Mouse (Mus musculus) erythroblast, adult 5-6 weeks (primary cell): ENCODE results near the gene Ascl3. TPM values are rescaled to one million over a fixed set of nuclear protein-coding genes. Genes with fewer than 3 reads are reported as not detected.

Source experiments
- ATAC-seq: replicated peaks from 2 replicates; pipeline ENCODE4 v1.8.0; 2016; ENCODE audit warnings: moderate number of reproducible peaks, mild to moderate bottlenecking, moderate TSS enrichment, inconsistent platforms; ENCODE audit not compliant: poor library complexity, low FRiP score, severe bottlenecking
- total RNA-seq, 2 experiments: library from RNA; stranded (forward) in 1 of 2; stranded (reverse) in 1 of 2; fragments of 150-400 nt in 1 of 2; fragments of 200-764, 138-1000 nt in 1 of 2; gene quantifications; 2 replicates each; pipeline versions ENCODE4 v1.2.3 to v1.2.4; 2015 to 2017; ENCODE audit warnings: low replicate concordance in 2 of 2

The Ascl3 gene
- total RNA-seq (2015; ENCODE audit: low replicate concordance) (not detected in 2 replicates), total RNA-seq (2017; ENCODE audit: low replicate concordance) (not detected in 2 replicates)

- ATAC-seq: no peak
Measured at GRCm38 (mm10) chr7:109731626-109732025, at the start of gene Ascl3. Gene Ascl3, minus strand, starts transcription at chr7:109731726.

DNA sequence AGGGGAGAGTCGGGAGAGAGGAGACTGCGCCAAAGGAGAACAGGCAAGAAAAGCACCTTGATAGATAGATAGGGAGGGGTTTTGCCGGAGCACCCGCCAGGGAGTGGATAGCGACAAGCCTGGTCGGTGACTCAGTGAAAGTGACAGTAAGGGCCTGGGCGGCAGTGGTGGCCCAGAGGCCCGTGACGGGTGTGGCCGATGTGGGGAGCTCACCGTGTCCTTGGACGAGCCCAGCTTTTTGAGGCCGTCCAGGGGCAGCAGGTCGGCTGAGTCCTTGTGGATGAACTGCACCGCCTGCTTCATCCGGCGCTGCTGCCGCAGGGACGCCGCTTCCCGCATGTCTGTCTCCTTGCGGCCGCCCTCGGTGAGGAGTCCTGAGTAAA, 49.6 kb upstream of the Ascl3 start:
- peak; percentile 91 for ATAC-seq

- no peak for ATAC-seq
Measured at GRCm38 (mm10) chr7:109772251-109772650, 40.7 kb upstream of the Ascl3 start.

GRCm38 (mm10) chr7:109768699-109769383, 37.3 kb upstream of the Ascl3 start:
- ATAC-seq: no peak

DNA sequence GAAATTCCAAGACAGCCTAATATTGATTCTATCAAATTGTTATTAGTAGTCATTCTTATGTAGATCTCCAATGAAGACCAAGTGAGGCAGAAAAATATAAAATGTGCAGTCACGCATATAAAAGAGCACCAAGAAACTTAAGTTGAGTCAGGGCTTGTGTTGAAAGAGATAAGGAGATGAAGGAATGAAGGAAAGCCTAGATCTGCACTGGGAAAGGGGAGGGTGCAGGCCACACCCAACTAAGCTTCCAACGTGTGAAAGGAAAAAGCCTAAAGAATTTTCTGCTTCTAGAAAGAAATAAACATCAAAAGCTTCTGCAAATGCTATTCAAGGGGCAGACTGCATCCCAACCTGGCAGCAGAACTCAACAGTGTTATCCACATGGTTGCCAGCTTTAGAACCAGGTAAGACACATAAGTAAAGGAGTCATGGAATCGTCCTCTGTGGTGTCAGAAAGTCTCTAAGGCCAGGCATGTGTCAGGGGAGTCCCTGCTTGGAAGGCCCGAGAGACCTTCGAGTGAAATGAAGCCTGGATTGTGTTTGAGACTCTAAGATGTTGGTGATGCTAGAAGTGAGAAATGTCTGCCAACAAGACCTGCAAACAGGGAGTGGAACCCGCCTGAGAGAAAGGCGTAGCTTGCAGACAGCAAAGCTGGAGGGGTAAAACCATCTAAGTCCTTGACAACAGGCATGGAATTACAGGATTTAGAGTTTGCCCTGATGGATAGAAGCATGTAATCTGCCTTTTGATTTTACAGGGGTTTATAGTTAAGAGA, 36.2 kb upstream of the Ascl3 start:
- peak; percentile 93 for ATAC-seq

- ATAC-seq: no peak
Measured at GRCm38 (mm10) chr7:109764009-109764408, 32.5 kb upstream of the Ascl3 start.

GRCm38 (mm10) chr7:109756291-109756690, 24.8 kb upstream of the Ascl3 start:
- ATAC-seq: no peak

- no peak for ATAC-seq
Measured at GRCm38 (mm10) chr7:109754034-109754433, 22.5 kb upstream of the Ascl3 start.

- peak; percentile 88 for ATAC-seq
Measured at GRCm38 (mm10) chr7:109752008-109752925, 20.7 kb upstream of the Ascl3 start, which contains the start of gene Tmem9b. Gene Tmem9b, minus strand, starts transcription at chr7:109752875.

DNA sequence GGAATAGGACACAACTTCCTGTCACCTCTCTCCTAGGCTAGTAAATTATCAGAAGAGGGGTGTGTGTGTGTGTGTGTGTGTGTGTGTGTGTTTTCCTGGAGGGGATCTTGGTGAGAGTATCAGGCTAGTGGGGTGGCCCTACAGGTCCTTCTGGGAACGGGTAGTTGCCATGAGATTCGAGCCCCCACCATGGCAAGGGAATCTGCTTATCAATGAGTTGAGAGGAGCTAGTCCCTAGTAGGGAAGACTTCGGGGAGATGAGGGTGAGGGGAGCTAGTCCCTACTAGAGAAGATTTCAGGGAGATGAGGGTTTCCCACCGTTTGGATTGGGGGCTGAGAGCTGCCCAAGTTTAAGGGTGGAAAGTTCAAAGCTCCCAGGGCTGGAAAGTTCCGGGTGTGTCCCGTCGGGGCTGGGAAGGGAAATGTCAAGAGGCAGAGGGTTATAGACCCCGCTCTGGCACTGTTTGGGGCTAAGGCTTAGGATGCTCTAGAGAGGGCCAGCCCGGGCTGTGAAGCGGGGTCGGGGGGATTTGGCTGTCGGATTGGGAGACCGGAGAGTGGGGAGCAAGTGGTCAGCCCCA, 20.0 kb upstream of the Ascl3 start:
- peak; percentile 60 for ATAC-seq

GRCm38 (mm10) chr7:109747747-109748146, 16.2 kb upstream of the Ascl3 start:
- ATAC-seq: no peak

- ATAC-seq: no peak
Measured at GRCm38 (mm10) chr7:109741703-109742102, 10.2 kb upstream of the Ascl3 start.

- ATAC-seq: no peak
Measured at GRCm38 (mm10) chr7:109741060-109741459, 9.5 kb upstream of the Ascl3 start.

- no peak for ATAC-seq
Measured at GRCm38 (mm10) chr7:109739822-109740370, 8.4 kb upstream of the Ascl3 start.

GRCm38 (mm10) chr7:109734806-109735205, 3.3 kb upstream of the Ascl3 start:
- ATAC-seq: no peak

DNA sequence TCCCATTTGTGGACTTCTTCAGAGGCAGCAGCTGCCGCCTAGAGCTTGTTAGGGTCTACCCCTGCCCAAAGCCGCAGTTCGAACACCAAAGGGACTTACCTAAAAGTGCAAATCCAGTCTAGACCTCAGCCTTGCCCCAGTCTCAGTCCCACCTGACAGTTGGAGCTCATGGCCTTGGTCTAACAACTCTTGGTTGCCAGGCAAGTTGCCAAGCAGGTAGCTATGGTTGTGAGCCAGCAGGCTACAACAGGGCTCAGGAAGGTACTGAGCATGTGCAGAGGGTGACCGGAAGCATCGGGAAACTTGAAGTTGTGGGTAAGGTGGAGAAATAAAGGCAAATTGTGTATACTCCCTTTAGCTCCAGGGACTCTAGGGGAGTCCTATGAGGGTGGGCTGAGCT, 7.8 kb downstream of the Ascl3 start, which contains the start of gene BC051019:
Gene BC051019 (minus strand): TSS at position 154 of the 400 bp plus-strand sequence.
- ATAC-seq: no peak

- ATAC-seq: no peak
Measured at GRCm38 (mm10) chr7:109723114-109723513, 8.4 kb downstream of the Ascl3 start.

DNA sequence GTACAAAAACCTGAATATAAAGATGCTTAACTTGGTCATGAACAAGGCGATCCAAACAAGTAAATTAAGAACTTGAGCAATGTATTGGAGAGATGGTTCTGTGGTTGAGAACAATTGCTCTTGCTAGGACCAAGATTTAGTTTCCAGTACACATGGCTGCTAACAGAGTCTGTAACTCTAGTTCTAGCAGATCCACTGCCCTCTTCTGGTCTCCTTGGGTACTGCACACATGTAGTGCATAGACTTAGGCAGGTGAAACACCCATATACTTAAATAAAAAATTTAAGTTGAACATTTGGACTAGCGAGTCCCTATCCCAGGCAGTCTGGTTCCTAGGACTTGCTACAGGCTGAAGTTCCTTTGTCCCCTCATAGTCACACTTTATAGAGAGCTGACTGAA, 8.9 kb downstream of the Ascl3 start:
- ATAC-seq: no peak

DNA sequence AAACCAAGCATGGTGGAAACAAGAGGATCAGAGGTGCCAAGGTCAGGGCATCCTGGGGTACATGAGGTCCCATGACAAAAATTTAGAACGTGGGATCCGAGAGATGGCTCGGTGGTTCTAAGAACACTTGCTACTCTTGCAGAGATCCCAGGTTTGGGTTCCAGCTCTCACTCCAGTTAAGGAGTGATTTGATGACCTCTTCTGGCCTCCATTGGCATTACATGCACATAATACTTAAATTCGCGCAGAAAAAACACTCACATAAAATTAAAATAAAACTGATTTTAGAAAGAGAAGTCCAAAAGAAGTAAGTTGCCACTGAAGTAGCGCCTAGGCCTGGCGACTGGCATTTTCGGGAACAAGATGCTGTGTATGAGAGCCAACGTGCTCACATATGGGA, 12.2 kb downstream of the Ascl3 start:
- no peak for ATAC-seq
